Mouse (Mus musculus) kidney, embryonic 16.5 days (tissue): ENCODE data around the gene Glra4. TPM values are rescaled to one million over a fixed set of nuclear protein-coding genes. Genes with fewer than 3 reads are reported as not detected.

Experiments
- ATAC-seq: fragments of 200-750 bp; cut with Nextera tagmentation; 2 replicates; pipeline ENCODE4 v1.8.0; 2017; ENCODE audit warnings: moderate TSS enrichment; ENCODE audit not compliant: low FRiP score, low TSS enrichment
- H3K27ac ChIP-seq: fragments of 300-500 bp; sonication (generic); 2 replicates; pipeline ENCODE4 v1.5.1; 2014; ENCODE audit warnings: low read length
- H3K27me3 ChIP-seq: fragments of 300-500 bp; sonication (generic); 2 replicates; pipeline ENCODE4 v1.6.1; 2014; ENCODE audit warnings: low read length, control low read depth, mixed read lengths; ENCODE audit not compliant: insufficient read depth
- H3K36me3 ChIP-seq: fragments of 300-500 bp; sonication (generic); 2 replicates; pipeline ENCODE4 v1.6.1; 2014; ENCODE audit warnings: low read length, control low read depth, mixed read lengths; ENCODE audit not compliant: insufficient read depth
- H3K4me1 ChIP-seq: fragments of 300-500 bp; sonication (generic); 2 replicates; pipeline ENCODE4 v1.6.1; 2014; ENCODE audit warnings: low read length, control low read depth, mixed read lengths; ENCODE audit not compliant: insufficient read depth
- H3K4me2 ChIP-seq: fragments of 300-500 bp; sonication (generic); replicated peaks from 2 replicates; pipeline ENCODE4 v1.6.1; 2014; ENCODE audit warnings: low read depth, low read length
- H3K4me3 ChIP-seq: fragments of 300-500 bp; sonication (generic); 2 replicates; pipeline ENCODE4 v1.5.1; 2014; ENCODE audit warnings: mild to moderate bottlenecking, low read length
- H3K9ac ChIP-seq: fragments of 300-500 bp; sonication (generic); replicated peaks from 2 replicates; pipeline ENCODE4 v1.6.1; 2014; ENCODE audit warnings: low read length
- H3K9me3 ChIP-seq: fragments of 300-500 bp; sonication (generic); 2 replicates; pipeline ENCODE4 v1.6.1; 2016; ENCODE audit warnings: low read length, control low read depth
- WGBS: fragments of 180-500 bp; shearing (Covaris S2); extraction: QIAGEN DNeasy Blood & Tissue Kit; methylation state at CpG from one replicate; pipeline ENCODE4 v1.1.7; 2014; 5-methylcytosine and 5-hydroxymethylcytosine counted together
- polyA plus RNA-seq: library from polyadenylated mRNA; unstranded; fragments of >200 nt; fragmentation: Nextera tagmentation; extraction: Ambion mirVana; gene quantifications from 2 replicates; pipeline ENCODE4 v1.2.1, GENCODE M21; 2015

Glra4 gene
- polyA plus RNA-seq, 1 experiment from 2014 or later = not detected

DNA sequence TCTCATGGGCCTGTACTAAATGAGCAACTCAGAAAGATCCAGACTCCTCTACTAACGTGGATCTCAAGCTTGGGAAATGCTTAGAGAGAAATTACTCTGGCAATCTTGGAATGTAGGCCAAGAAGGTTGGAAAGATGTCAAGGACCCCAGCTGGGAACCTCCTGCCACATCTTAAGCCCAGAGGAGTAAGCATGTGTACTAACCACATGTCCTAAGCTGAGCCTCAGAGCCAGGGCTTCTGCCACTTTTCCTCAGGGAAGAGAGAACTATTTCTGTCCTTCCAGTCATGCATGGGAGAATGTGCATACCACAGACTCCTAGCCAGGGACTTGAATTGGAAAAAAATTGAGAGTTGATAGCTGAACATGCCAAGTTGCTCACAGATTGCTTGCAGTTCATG is 6.9 kb downstream of the Glra4 start:
- Histone ChIP-seq H3K4me1 (no peaks in the 10 kb centered on the region), H3K27me3 (peaks cover 13% of the 10 kb centered on the region; the same call in 1 of the 2 replicates), H3K9ac (no peak overlapping the region), H3K27ac (no peak overlapping the region), H3K9me3 (no peaks in the 10 kb centered on the region), H3K36me3 (peaks cover 4% of the 10 kb centered on the region; the same call in 1 of the 2 replicates), H3K4me3 (no peak overlapping the region), H3K4me2 (no peak overlapping the region)
- WGBS = 69% methylated on average over 1 of the region's 1 CpGs
- no peak for ATAC-seq

DNA sequence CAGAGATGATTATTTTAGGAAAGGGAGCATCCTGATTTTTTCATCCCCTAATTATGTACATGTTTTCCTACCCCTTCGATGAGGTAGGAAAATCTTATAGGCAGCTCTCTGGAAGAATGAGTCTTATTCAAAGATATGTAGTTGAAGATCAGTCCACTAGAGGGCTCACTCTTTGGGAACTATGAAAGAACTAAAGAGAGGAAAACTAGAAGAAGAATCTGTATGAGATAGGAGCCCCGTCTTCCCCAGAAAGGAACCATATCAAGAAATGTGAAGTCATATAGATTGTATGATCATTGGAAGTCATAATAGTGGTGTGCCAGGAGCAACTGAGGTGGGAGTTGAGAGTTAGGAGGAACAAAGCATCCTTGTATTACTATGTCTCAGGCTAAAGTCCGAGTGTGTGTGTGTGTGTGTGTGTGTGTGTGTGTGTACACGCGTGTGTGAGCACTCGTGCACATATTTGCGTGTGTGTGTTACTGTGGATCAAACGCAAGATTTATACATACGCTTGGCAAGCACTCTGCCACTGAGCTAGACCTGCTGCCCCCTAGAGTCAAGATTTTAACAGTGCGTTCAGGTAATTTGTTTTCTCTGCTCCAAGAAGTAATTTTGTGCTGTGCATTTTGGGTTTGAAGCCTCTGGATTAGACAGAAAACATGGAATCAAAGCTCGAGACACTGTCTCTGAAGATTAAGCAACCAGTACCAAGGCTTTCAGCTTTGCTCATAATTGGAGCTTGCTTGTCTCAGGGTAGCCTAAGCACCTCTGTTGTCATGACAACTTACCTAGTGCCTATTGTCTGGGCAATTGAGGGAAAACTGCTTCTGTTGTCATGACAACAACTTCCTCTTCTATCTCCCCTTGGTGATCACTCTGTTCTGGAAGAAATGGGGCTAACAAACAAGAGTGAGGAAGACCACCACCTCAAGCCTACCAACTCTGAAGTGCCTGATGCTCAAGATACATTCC is 18.6 kb downstream of the Glra4 start:
- H3K4me3 ChIP-seq = no peak overlapping the region
- WGBS = 82% methylated on average over 11 of the region's 11 CpGs
- ATAC-seq = no peak

DNA sequence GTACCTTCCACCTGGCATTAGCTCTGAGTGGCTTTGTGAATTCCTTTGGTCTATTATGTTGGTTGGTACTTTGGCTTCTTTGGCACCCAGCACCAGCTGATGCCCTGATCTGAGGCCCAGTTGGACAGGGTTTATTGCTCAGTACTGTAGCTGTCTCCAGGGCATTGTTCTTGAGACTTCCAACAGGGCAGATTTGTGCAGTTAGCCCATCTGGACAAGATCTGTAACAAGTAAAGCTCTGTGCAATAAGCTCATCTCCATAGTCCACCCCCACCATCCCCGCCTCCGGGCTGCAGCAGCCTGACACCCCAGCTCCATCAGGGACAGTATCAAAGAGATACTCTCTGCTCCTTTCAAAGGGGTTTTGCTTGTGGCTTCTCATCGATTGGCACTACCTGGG is 24.5 kb downstream of the Glra4 start:
- Histone ChIP-seq H3K9me3 (no peaks in the 10 kb centered on the region), H3K4me3 (no peak overlapping the region), H3K4me2 (no peak overlapping the region), H3K36me3 (no peaks in the 10 kb centered on the region), H3K27ac (no peak overlapping the region), H3K9ac (no peak overlapping the region), H3K4me1 (no peaks in the 10 kb centered on the region), H3K27me3 (no peaks in the 10 kb centered on the region; the same call in 1 of the 2 replicates)
- no peak for ATAC-seq
- WGBS = 93% methylated on average over 3 of the region's 3 CpGs

More for the DNA sequence above, 18.6 kb downstream of the Glra4 start:
- Histone ChIP-seq H3K36me3 (no peaks in the 10 kb centered on the region), H3K27me3 (peaks cover 5% of the 10 kb centered on the region; the same call in 1 of the 2 replicates), H3K9me3 (no peaks in the 10 kb centered on the region), H3K4me2 (no peak overlapping the region), H3K9ac (no peak overlapping the region), H3K4me1 (no peaks in the 10 kb centered on the region), H3K27ac (no peak overlapping the region)

DNA sequence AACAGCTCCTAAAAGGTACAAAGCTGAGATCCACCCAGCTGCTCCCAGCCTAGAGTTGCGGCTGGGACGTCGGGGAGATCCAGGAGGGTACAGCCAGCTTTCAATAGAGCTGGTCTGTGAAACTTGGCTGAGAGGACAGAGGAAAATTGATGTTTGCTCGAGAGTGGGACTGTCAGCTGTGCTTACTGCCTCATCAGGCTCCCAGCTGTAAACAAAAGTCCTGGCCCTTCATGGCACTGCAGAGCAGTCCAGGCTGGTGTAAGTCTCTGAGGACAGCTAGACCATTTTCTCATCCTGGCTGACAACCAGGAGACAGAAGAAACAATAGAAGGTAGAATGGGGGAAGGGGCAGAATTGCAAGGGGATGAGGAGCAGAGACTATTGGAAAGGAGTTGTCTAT is 30.6 kb downstream of the Glra4 start:
- 74% methylated on average over 4 of the region's 4 CpGs for whole genome bisulfite sequencing
- no peak for ATAC-seq

DNA sequence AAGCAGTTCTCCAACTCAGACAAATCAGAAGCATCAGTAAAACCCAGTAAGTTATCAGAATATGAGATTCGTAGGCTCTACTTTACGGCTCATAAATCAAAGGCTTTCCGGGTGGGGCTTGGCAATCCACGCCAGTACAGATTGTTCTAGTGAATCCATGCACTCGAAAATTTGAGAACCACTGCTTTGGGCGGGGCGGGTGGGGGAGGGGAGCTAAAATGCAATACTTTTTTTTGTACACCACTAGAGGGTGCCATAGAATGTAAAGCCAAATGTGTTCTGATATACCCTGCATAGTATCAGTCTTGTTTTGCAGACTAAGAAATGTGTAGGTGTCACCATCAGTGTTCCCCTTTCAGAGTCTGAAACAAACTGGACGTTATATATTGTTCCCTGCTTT is 35.3 kb downstream of the Glra4 start:
- Histone ChIP-seq H3K27ac (no peak overlapping the region), H3K36me3 (peaks cover 3% of the 10 kb centered on the region; the same call in 1 of the 2 replicates), H3K4me1 (no peaks in the 10 kb centered on the region), H3K9ac (no peak overlapping the region), H3K4me2 (no peak overlapping the region), H3K9me3 (no peaks in the 10 kb centered on the region), H3K27me3 (no peaks in the 10 kb centered on the region; the same call in 1 of the 2 replicates), H3K4me3 (no peak overlapping the region)
- no peak for ATAC-seq
- WGBS = 67% methylated on average over 8 of the region's 8 CpGs

More for the DNA sequence above, 30.6 kb downstream of the Glra4 start:
- H3K27ac ChIP-seq = no peak overlapping the region
- no peak overlapping the region for H3K4me3 ChIP-seq
- peaks cover 3% of the 10 kb centered on the region; the same call in 1 of the 2 replicates for H3K36me3 ChIP-seq
- no peak overlapping the region for H3K9ac ChIP-seq
- H3K4me1 ChIP-seq = no peaks in the 10 kb centered on the region
- no peaks in the 10 kb centered on the region for H3K9me3 ChIP-seq
- no peaks in the 10 kb centered on the region; the same call in 1 of the 2 replicates for H3K27me3 ChIP-seq
- H3K4me2 ChIP-seq = no peak overlapping the region

DNA sequence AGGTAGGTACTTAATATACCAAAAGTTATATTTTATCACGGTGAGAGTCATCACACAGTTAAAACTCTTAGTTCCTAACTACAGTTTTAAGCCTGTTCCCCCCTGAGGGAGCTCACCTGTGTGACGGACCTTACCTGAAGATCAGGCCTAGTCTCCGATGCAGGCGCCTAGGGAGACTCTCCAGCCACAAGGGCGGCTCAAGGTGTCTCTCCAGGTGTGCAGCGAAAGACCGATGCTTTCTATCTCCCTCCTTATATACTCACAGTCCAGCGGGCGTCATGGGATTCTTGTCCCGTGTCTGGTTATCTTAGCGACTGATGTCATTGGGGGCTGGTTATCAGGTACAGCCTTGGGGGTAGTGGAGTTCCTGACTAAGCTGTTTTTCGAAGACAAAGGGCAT is 36.5 kb downstream of the Glra4 start, which contains the start of gene Morf4l2:
Gene Morf4l2, minus strand, starts transcription at position 232 of the 400 bp plus-strand sequence.
- Histone ChIP-seq H3K9ac (peak within 1 kb of the TSS; percentile 77), H3K4me2 (peak within 1 kb of the TSS; percentile 56), H3K27ac (peak within 1 kb of the TSS; percentile 95), H3K4me1 (peaks cover 6% of the 10 kb centered on the region), H3K36me3 (peaks cover 8% of the 10 kb centered on the region), H3K4me3 (peak within 1 kb of the TSS; percentile 54), H3K9me3 (no peaks in the 10 kb centered on the region), H3K27me3 (no peaks in the 10 kb centered on the region; the same call in 1 of the 2 replicates)
- WGBS = 83% methylated on average over 12 of the region's 12 CpGs
- ATAC-seq = no peak

DNA sequence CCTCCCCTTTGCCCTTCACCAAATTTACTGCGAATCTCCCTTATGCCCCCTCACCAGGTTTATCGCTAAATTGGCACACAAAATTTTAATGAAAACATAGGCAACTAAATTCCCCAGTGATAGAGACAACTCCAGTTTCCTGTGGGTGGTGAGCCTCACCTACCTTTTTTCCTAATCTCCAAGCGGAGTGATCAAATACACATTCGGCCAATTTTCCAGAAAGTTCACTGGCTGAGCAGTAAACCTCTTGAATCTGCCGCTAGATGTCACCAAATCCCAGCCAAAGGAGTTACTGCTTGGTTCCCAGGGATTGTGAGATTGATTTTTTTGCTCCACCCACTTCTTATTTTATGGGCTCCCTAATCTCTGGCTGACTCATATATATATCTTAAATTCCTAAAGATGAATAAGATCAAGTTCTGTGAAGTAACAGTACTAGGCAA is 37.3 kb downstream of the Glra4 start:
- H3K27ac ChIP-seq = peak overlapping the region; percentile 95
- ATAC-seq = no peak
- H3K4me1 ChIP-seq = peaks cover 8% of the 10 kb centered on the region
- peak overlapping the region; percentile 77 for H3K9ac ChIP-seq
- H3K9me3 ChIP-seq = no peaks in the 10 kb centered on the region
- peaks cover 5% of the 10 kb centered on the region; the same call in 1 of the 2 replicates for H3K36me3 ChIP-seq
- WGBS = 29% methylated on average over 5 of the region's 5 CpGs
- peak overlapping the region; percentile 56 for H3K4me2 ChIP-seq
- no peaks in the 10 kb centered on the region; the same call in 1 of the 2 replicates for H3K27me3 ChIP-seq
- H3K4me3 ChIP-seq = peak overlapping the region; percentile 54

DNA sequence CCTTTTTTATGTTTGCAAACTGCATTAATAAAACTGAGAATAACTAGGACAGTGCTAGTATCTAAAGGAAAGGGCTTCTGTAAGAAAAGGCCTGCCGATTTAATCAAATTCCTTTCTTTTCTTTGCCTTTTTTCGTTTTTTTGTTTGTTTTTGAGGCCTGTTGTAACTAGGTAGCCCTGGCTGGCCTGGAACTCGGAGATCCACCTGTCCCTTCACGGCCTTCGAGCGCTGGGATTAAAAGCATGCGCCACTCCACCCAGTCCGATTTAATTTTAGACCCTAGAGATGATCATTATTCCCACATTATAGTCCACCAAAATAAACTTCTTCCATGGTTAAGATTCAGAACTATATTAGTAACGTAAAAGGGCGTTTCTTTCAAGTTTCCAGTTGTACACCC is 37.7 kb downstream of the Glra4 start:
- Histone ChIP-seq H3K9ac (peak overlapping the region; percentile 77), H3K9me3 (no peaks in the 10 kb centered on the region), H3K36me3 (peaks cover 5% of the 10 kb centered on the region; the same call in 1 of the 2 replicates), H3K4me3 (peak overlapping the region; percentile 54), H3K4me2 (peak overlapping the region; percentile 56), H3K4me1 (peaks cover 8% of the 10 kb centered on the region), H3K27ac (peak overlapping the region; percentile 95), H3K27me3 (no peaks in the 10 kb centered on the region; the same call in 1 of the 2 replicates)
- WGBS = 28% methylated on average over 10 of the region's 10 CpGs
- no peak for ATAC-seq

DNA sequence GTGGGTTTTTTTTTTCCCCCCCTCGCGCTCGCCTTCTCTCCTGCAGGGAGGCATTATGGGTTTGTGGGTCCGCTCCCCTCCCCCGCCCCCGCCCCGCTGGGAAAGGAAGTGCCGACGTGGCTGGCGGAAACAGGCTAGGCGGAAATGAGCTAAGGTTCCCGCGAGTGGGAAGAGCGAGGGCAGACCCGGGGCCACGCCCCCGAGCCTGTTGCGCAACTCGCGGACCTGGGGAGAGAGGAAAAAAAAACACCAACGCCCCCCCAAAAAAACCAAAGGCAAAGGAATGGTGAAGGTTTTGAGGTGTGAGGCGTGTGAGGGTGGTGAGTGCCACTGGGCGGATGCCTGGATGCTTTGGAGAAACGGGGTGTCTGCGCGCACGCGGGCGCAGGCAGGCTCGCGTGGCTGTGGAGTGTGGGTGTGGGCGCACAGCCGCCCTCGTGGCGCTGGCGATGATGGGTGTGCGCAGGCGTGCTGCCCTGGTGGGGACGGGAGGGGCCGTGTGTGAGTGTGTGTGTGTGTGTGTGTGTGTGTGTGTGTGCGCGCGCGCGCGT is 38.2 kb downstream of the Glra4 start:
- H3K9me3 ChIP-seq = no peaks in the 10 kb centered on the region
- peak; percentile 82 for ATAC-seq
- peak overlapping the region; percentile 56 for H3K4me2 ChIP-seq
- 39% methylated on average over 44 of the region's 46 CpGs for WGBS
- H3K36me3 ChIP-seq = peaks cover 5% of the 10 kb centered on the region; the same call in 1 of the 2 replicates
- peak overlapping the region; percentile 54 for H3K4me3 ChIP-seq
- peak overlapping the region; percentile 77 for H3K9ac ChIP-seq
- H3K4me1 ChIP-seq = peaks cover 8% of the 10 kb centered on the region
- H3K27ac ChIP-seq = peak overlapping the region; percentile 95
- no peaks in the 10 kb centered on the region; the same call in 1 of the 2 replicates for H3K27me3 ChIP-seq
